Mouse (Mus musculus) limb, embryonic 11.5 days (tissue): ENCODE data around the gene Gbf1. TPM values are rescaled to one million over a fixed set of nuclear protein-coding genes. Genes with fewer than 3 reads are reported as not detected.
A peak's percentile ranks its signal among the peaks of the same experiment; 100 is the strongest.

Source experiments
- ATAC-seq: fragments of 200-750 bp; cut with Nextera tagmentation; 2 replicates; pipeline ENCODE4 v1.8.0; 2017; ENCODE audit warnings: low read depth; ENCODE audit not compliant: insufficient number of reproducible peaks, low FRiP score, low TSS enrichment
- DNase-seq: peaks from one replicate; pipeline ENCODE4 v3.0.0-alpha.2; 2015; ENCODE audit warnings: low spot score
- H3K27ac ChIP-seq: fragments of 300-500 bp; sonication (generic); replicated peaks from 2 replicates; pipeline ENCODE4 v1.5.1; 2014; ENCODE audit warnings: low read depth, mild to moderate bottlenecking, low read length
- H3K27me3 ChIP-seq: fragments of 300-500 bp; sonication (generic); 2 replicates; pipeline ENCODE4 v1.6.1; 2014; ENCODE audit warnings: mild to moderate bottlenecking, low read length, mixed read lengths; ENCODE audit not compliant: control insufficient read depth, insufficient read depth
- H3K36me3 ChIP-seq: fragments of 300-500 bp; sonication (generic); 2 replicates; pipeline ENCODE4 v1.6.1; 2014; ENCODE audit warnings: mild to moderate bottlenecking, low read length, moderate library complexity, mixed read lengths; ENCODE audit not compliant: control insufficient read depth, insufficient read depth
- H3K4me1 ChIP-seq: fragments of 300-500 bp; sonication (generic); 2 replicates; pipeline ENCODE4 v1.6.1; 2014; ENCODE audit warnings: low read length, mixed read lengths; ENCODE audit not compliant: control insufficient read depth, insufficient read depth
- H3K4me2 ChIP-seq: fragments of 300-500 bp; sonication (generic); 2 replicates; pipeline ENCODE4 v1.6.1; 2014; ENCODE audit warnings: low read depth, mild to moderate bottlenecking, moderate library complexity; ENCODE audit not compliant: severe bottlenecking
- H3K4me3 ChIP-seq: fragments of 300-500 bp; sonication (generic); 2 replicates; pipeline ENCODE4 v1.5.1; 2014; ENCODE audit warnings: low read depth, low read length
- H3K9ac ChIP-seq: fragments of 300-500 bp; sonication (generic); 2 replicates; pipeline ENCODE4 v1.6.1; 2014; ENCODE audit warnings: mild to moderate bottlenecking, low read length
- H3K9me3 ChIP-seq: fragments of 300-500 bp; sonication (generic); 2 replicates; pipeline ENCODE4 v1.6.1; 2016; ENCODE audit warnings: low read length; ENCODE audit not compliant: control insufficient read depth
- WGBS: fragments of 180-500 bp; shearing (Covaris S2); extraction: QIAGEN DNeasy Blood & Tissue Kit; methylation state at CpG from one replicate; pipeline ENCODE4 v1.1.7; 2014; 5-methylcytosine and 5-hydroxymethylcytosine counted together
- polyA plus RNA-seq: library from polyadenylated mRNA; unstranded; fragments of >200 nt; fragmentation: Nextera tagmentation; extraction: Ambion mirVana; gene quantifications from 2 replicates; pipeline ENCODE4 v1.2.1, GENCODE M21; 2014

The Gbf1 gene
- polyA plus RNA-seq, 1 experiment from 2014 or later, result 35.0 TPM

DNA sequence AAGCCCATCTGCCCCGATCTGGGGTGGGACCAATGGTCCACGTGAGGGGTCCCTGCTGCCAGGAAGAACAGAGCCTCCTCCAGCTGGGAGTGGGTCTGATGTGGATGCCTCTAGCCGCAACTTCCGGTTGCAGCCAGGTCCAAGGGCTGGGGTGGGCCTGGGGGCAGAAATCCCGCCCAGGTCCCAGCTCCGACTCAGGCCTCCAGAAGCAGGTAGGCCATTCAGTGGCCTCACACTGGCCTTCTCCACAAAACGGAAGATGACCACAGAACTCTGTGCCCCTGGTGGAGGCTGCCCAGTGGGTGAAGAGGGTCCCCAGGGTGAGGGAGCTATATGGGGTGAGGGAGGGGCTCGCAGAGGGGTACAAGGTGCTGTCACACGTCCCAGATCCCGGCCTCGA lies 172.1 kb downstream of the Gbf1 start:
- DNase-seq, result no peak
- no peak overlapping the region for H3K9ac ChIP-seq
- no peaks in the 10 kb centered on the region for H3K9me3 ChIP-seq
- no peak overlapping the region for H3K4me3 ChIP-seq
- no peak overlapping the region for H3K27ac ChIP-seq
- no peak overlapping the region for H3K4me2 ChIP-seq
- H3K27me3 ChIP-seq, result peaks cover 88% of the 10 kb centered on the region
- no peak for ATAC-seq
- H3K36me3 ChIP-seq, result no peaks in the 10 kb centered on the region
- peaks cover 5% of the 10 kb centered on the region; the same call in 1 of the 2 replicates for H3K4me1 ChIP-seq
- 64% methylated on average over 11 of the region's 11 CpGs for WGBS

DNA sequence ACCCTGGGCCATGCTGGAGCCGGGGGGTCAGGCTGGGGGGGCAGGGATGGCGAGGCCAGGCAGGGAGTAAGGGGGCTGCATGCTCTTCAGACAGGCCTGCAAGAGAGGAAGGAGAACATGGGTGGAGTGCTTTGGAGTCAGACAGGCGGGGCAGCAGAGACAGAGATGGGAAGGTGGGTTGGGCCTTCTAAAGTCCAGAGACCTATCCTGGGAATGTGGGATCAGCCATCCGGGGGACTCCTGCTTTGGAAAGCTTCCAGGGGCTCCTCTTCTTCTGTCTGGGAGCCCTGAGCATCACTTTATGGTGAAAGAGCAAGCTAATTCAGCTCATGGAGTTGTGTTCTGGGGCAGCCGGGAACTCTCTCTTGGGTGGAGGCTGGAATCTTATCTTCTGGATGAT lies 172.6 kb downstream of the Gbf1 start:
- DNase-seq (no peak), ATAC-seq (no peak)
- Histone ChIP-seq H3K36me3 (no peaks in the 10 kb centered on the region), H3K4me1 (peaks cover 9% of the 10 kb centered on the region; the same call in 1 of the 2 replicates), H3K4me2 (no peak overlapping the region), H3K27ac (no peak overlapping the region), H3K9me3 (no peaks in the 10 kb centered on the region), H3K9ac (no peak overlapping the region), H3K27me3 (peaks cover 84% of the 10 kb centered on the region), H3K4me3 (no peak overlapping the region)
- WGBS, result 69% methylated on average over 5 of the region's 5 CpGs

DNA sequence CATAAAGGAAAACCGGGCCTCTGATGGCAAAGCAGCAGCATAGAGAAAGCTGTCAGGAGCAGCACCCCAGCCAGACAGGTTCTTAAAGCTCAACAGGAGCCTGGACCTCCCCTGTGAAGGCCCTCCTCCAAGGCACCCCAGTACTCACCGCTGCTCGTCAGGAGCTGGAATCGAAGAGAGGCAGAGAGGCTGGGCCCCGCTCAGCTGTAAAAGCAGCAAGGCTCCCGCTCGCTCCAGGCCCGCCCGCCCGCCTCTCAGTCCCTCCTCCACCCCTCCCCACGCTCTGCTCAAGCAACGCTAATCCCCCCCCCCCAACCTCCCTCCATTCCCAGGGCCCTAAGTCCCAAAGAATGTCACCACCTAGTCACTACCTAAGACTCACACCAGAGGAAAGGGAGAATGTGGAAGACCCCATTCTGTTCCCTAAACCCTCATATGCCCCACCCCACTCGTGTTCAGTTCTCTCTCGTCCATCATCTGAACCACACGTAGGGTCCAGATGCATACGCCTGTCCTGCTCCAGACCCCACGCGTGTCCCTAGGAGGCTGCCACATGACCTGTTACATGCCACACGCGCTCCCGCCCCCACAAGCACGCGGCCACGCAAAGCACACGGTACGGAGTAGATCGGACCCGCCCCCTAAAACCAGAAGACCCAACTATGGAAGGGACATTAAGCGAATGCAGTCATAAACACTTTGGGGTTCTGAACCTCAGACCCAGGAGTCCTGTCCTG lies 173.9 kb downstream of the Gbf1 start:
- Histone ChIP-seq H3K4me1 (peaks cover 9% of the 10 kb centered on the region; the same call in 1 of the 2 replicates), H3K4me2 (no peak overlapping the region), H3K9ac (no peak overlapping the region), H3K4me3 (peak overlapping the region; percentile 8; the same call in 1 of the 2 replicates), H3K27me3 (peaks cover 72% of the 10 kb centered on the region), H3K9me3 (no peaks in the 10 kb centered on the region), H3K36me3 (peaks cover 2% of the 10 kb centered on the region; the same call in 1 of the 2 replicates), H3K27ac (no peak overlapping the region)
- ATAC-seq (no peak), DNase-seq (no peak)
- WGBS, result 6% methylated on average over 29 of the region's 29 CpGs

DNA sequence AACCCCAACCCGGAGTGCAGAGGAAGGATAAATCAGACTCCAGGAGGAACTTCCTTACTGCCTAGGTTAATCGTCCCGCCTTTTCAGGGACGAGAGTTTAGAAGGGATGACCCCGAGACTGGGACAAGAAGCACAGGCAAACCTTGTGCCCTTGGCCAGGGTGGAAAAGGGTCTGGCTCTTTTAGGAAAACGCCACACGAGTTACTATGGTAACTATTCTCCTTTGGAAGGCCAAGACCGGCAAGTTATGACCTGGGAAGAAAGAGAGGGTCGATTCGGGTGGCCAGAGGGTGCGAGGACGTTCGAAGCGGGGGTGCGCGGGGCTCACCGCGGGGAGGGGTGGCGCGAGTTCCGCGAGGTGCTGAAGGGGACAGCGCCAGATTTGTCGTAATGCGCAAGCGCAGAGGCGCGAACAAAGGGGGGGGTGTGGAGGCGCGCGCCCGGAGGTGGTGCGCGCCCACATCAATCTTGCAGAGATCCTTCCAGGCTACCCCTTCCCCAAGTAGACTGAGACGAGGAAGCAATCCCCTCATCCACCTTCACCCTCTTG lies 174.5 kb downstream of the Gbf1 start, which contains the start of gene Psd:
Gene Psd, minus strand, starts transcription at position 401 of the 550 bp plus-strand sequence.
- Histone ChIP-seq H3K4me3 (peak within 1 kb of the TSS; percentile 68), H3K36me3 (peaks cover 2% of the 10 kb centered on the region; the same call in 1 of the 2 replicates), H3K9me3 (no peaks in the 10 kb centered on the region), H3K9ac (peak within 1 kb of the TSS; percentile 67), H3K27ac (no peak within 1 kb of the TSS; the same call in 1 of the 2 replicates), H3K27me3 (peaks cover 66% of the 10 kb centered on the region), H3K4me2 (peak within 1 kb of the TSS; percentile 99), H3K4me1 (peaks cover 9% of the 10 kb centered on the region; the same call in 1 of the 2 replicates)
- 1% methylated on average over 35 of the region's 35 CpGs for WGBS
- peak; percentile 55 for DNase-seq
- ATAC-seq, result no peak

DNA sequence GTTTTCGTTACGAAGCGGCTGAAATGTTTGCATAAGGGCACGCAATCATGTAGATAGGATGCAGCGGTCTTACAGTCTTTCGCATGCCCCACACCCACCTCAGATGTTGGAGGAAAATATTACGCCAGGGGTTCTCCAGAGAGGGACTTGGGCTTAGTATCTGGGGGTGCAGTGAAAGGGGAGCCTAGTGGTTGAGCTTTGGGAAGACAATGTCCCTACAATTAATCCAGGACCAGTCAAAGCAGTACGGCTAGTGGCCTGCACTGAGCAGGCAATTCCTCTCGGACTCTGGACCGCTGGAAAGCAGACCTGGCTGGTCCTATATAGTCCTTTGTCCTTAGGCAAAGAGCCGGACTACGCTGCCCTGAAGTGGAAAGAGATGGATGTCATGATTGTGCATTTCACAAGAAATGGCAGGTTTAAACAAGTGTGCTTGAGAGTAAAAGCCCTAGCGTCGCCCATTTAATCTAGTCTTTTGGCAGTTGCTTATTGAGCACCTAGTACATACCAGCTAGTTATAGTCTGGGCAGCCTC lies 175.3 kb downstream of the Gbf1 start:
- H3K4me1 ChIP-seq, result peaks cover 9% of the 10 kb centered on the region; the same call in 1 of the 2 replicates
- peak overlapping the region; percentile 68 for H3K4me3 ChIP-seq
- H3K9me3 ChIP-seq, result no peaks in the 10 kb centered on the region
- no peak for DNase-seq
- H3K36me3 ChIP-seq, result peaks cover 2% of the 10 kb centered on the region; the same call in 1 of the 2 replicates
- WGBS, result 35% methylated on average over 14 of the region's 14 CpGs
- peak overlapping the region; percentile 67; the same call in 1 of the 2 replicates for H3K9ac ChIP-seq
- H3K27ac ChIP-seq, result no peak overlapping the region; the same call in 1 of the 2 replicates
- H3K4me2 ChIP-seq, result peak overlapping the region; percentile 99; the same call in 1 of the 2 replicates
- no peak for ATAC-seq
- peaks cover 59% of the 10 kb centered on the region for H3K27me3 ChIP-seq

DNA sequence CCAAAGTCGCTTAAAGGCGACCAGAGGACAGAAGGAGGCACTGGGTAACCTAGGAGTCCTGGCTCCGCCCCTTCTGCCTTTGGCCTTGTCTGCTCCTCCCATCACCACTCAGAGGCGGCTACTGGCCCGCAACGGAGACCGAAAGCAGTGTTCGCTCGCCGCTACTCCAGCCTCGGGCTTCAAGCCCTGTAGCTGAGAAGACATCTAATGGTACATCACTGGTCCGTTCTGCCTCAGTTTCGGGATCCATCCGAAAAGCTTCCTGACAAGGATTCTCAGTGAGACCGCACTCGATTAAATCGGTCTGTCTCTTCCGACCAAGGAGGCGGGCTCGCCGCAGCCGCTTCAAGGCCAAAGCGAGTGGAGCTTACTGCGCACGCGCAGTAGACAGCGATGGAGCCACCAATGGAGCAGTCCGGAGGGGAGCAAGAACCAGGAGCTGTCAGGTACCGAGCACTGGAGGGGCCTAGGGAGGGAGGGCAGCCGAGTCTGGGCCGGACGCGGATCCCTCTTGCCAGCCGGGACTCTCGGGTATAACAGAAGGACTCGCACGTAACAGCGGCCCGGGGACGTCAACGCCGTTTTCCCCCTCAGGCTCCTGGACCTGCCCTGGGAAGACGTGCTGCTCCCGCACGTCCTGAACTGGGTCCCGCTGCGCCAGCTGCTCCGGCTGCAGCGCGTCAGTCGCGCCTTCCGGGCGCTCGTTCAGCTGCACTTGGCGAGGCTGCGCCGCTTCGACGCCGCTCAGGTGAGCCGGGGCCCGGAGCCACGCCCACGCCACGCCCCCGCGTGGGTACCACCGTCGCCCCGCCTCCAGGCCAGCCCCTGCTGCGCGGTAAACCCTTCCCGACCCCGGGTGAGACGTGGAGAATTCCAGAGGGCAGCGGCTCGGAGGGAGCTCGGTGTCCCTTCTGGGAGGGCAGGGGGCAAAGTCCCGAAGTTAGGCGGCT lies 176.0 kb downstream of the Gbf1 start, which contains the start of gene Fbxl15:
Gene Fbxl15, plus strand, starts transcription at position 104 of the 950 bp plus-strand sequence.
- H3K4me2 ChIP-seq, result peak within 1 kb of the TSS; percentile 99
- no peaks in the 10 kb centered on the region for H3K9me3 ChIP-seq
- peak within 1 kb of the TSS; percentile 68 for H3K4me3 ChIP-seq
- H3K4me1 ChIP-seq, result peaks cover 9% of the 10 kb centered on the region; the same call in 1 of the 2 replicates
- under 1% methylated on average over 80 of the region's 81 CpGs for WGBS
- DNase-seq (peak; percentile 93), ATAC-seq (peak; percentile 84)
- H3K27me3 ChIP-seq, result peaks cover 52% of the 10 kb centered on the region
- peak within 1 kb of the TSS; percentile 67 for H3K9ac ChIP-seq
- H3K27ac ChIP-seq, result peak within 1 kb of the TSS; percentile 59
- H3K36me3 ChIP-seq, result peaks cover 2% of the 10 kb centered on the region; the same call in 1 of the 2 replicates

DNA sequence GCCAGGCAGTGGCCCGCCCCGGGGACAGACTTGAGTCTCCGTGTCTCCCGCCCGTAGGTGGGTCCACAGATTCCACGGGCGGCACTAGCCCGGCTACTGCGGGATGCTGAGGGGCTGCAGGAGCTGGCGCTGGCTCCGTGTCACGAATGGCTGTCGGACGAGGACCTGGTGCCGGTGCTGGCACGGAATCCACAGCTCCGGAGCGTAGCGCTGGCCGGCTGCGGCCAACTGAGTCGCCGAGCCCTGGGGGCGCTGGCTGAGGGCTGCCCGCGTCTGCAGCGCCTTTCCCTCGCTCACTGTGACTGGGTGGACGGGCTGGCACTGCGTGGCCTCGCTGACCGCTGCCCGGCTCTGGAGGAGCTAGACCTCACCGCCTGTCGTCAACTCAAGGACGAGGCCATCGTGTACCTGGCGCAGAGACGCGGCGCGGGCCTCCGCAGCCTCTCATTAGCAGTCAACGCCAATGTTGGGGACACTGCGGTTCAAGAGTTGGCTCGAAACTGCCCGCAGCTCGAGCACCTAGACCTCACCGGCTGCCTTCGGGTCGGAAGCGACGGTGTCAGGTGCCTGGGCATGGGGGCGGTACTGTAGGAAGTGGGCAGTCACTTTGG lies 176.8 kb downstream of the Gbf1 start:
- WGBS, result 2% methylated on average over 54 of the region's 54 CpGs
- peak overlapping the region; percentile 99 for H3K4me2 ChIP-seq
- no peak overlapping the region for H3K27ac ChIP-seq
- ATAC-seq, result 0 out of 2 replicates have a peak, but pooled peaks have one; percentile 2
- DNase-seq, result peak; percentile 49
- H3K9me3 ChIP-seq, result no peaks in the 10 kb centered on the region
- H3K27me3 ChIP-seq, result peaks cover 45% of the 10 kb centered on the region
- peak overlapping the region; percentile 67 for H3K9ac ChIP-seq
- H3K4me3 ChIP-seq, result peak overlapping the region; percentile 68
- peaks cover 9% of the 10 kb centered on the region; the same call in 1 of the 2 replicates for H3K4me1 ChIP-seq
- H3K36me3 ChIP-seq, result peaks cover 2% of the 10 kb centered on the region; the same call in 1 of the 2 replicates
